Mouse (Mus musculus): ENCODE data around the gene Gckr.
"Not testable (repeated sequence)": the region's sequence is repeated elsewhere in the genome, so short reads cannot be mapped to it uniquely, and the experiment has no call there.

Gene Gckr

GRCm38 (mm10) chr5:31295606-31296141, 1.6 kb upstream of the Gckr start, which contains the start of gene Fndc4:
Gene Fndc4 (minus strand): TSS chr5:31296080.
- peak in 1 of 2 experiments; percentile 11 for DNase-seq

- no peak for DNase-seq
Measured at GRCm38 (mm10) chr5:31297981-31298380, 738 bp downstream of the Gckr start.

GRCm38 (mm10) chr5:31298486-31298885, 1.2 kb downstream of the Gckr start:
- DNase-seq: no peak

DNA sequence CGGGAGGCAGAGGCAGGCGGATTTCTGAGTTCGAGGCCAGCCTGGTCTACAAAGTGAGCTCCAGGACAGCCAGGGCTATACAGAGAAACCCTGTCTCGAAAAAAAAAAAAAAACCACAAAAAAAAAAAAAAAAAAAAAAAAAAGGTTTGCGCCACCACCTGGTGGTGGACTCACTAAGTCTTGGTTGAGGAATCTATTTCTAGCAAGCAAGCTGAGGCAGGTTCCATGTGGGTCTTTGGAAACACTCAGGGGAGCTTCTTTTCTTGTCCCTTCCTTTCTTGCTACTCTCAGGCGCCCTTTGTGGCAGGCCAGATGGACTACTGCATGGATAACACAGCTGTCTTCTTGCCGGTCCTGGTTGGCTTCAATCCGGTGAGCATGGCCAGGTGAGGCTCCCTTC, 4.6 kb downstream of the Gckr start:
- no peak for DNase-seq

DNA sequence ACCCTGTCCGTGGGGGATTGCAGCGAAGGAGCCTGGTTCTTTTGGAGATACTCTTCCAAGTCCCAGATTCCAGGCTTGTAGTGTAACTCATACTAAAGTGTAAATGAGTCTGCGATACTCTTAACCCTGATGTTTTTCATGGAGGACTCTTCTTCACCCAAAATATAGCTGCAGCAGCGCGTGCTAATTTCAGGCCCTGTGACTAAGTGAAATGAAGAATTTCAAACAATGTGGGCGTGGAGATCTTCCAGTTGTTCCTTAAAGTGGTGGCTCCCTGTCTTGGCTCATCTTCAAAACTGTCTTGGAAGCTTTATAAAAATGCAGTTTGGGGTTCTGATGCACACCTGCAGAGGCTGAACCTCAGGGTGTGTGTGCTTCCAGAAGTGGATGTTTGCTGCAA, 5.8 kb downstream of the Gckr start:
- DNase-seq: no peak

- DNase-seq: no peak
Measured at GRCm38 (mm10) chr5:31312806-31313205, 15.6 kb downstream of the Gckr start.

DNA sequence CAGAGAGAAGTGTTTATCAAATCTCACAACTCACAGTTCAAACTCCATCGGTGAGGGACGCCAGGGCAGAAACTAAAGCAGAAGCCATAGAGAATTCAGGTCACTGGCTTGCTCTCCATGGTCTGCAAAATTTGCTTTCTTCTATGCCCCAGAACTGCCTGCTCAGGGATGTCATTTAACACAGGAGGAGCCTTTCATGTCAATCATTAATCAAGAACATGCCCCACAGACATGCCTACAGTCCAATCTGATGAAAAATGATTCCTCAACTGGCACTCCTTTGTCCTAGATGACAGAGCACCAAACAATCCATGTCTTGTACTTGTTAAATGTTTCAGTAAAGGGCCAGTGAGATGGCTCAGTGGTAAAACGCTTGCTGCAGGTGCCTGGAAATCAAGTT, 25.5 kb downstream of the Gckr start:
- DNase-seq: no peak

GRCm38 (mm10) chr5:31324085-31324484, 26.8 kb downstream of the Gckr start:
- DNase-seq: no peak

DNA sequence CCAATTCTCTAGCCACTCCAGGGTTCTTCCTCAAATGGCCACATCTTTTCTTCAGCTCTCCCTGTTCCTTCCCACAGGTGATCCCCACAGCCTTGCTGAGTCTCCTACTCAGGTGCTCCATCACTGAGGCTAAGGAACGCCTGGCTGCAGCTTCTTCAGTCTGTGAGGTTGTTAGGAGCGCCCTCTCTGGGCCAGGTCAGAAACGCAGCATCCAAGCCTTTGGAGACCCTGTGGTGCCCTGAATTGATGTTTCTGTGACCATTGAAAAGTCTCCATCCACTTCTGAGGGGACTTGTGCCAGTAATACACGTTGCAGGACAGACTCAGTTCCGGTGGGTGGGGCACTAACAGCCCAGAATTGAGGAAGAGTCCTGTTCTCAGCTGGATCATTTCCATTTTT, 29.6 kb downstream of the Gckr start:
- peak in 1 of 2 experiments; percentile 2 for DNase-seq

DNA sequence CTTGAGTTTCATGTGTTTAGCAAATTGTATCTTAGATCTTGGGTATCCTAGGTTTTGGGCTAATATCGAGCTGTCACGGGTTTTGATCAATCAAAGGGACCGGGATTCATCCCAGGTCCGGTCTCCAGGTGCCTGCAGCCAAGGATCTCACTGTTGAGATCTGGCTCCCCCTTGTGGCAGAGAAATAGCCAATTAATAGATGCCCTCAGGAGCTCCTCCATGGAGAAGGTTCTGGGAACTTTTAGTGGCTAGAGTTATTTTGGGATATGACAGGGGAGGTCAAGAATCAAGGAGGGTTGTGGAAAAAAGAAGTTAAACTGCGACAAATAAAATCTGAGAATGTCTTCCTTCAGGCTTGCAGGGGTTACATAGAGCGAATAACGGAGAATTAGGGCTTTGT, 31.0 kb downstream of the Gckr start:
- peak; percentile 46 to 65 for DNase-seq

GRCm38 (mm10) chr5:31357586-31357985, 60.3 kb downstream of the Gckr start:
- DNase-seq: not testable (repeated sequence)

GRCm38 (mm10) chr5:31360955-31361354, 63.7 kb downstream of the Gckr start:
- no peak for DNase-seq

All from lung, adult 18-20 months (tissue).